In genomic region chr12:71048561-71048960, GRCm38 (mm10) we compare ENCODE assay signal across 10 mouse cellular contexts. TPM values are rescaled to one million over a fixed set of nuclear protein-coding genes. Genes with fewer than 3 reads are reported as not detected.
DNase-seq lines count a peak whose midpoint lies in the region; ATAC-seq and TF ChIP-seq lines count a peak whose summit lies in the region.
"Had no signal": no experiment of that assay in that cellular context is flagged by ENCODE, and none has a peak within 500 bp of the region (broad histone marks: within the 10 kb centered on the region; RNA-seq: fewer than 3 reads in every experiment).

No protein-coding gene starts in this region.

- H3K4me1 ChIP-seq in kidney, embryonic 14.5 days (ENCODE audit: control insufficient read depth, insufficient read depth, low read length) = peaks cover 9% of the 10 kb centered on the region
- H3K4me1 ChIP-seq in forebrain, embryonic 15.5 days = peaks cover 40% of the 10 kb centered on the region
- H3K4me1 ChIP-seq in midbrain, embryonic 15.5 days = peaks cover 36% of the 10 kb centered on the region

- H3K36me3 ChIP-seq in kidney, embryonic 14.5 days (ENCODE audit: control insufficient read depth, insufficient read depth, low read length) = peaks cover 26% of the 10 kb centered on the region
- peaks cover 9% of the 10 kb centered on the region for H3K36me3 ChIP-seq in forebrain, embryonic 15.5 days
- H3K36me3 ChIP-seq in midbrain, embryonic 15.5 days (replicated peaks) = peaks cover 7% of the 10 kb centered on the region

- no peak for ATAC-seq in kidney, embryonic 14.5 days (ENCODE audit: low FRiP score, low TSS enrichment)
- no peak for ATAC-seq in forebrain, embryonic 15.5 days (replicated peaks)
- no peak for ATAC-seq in midbrain, embryonic 15.5 days (replicated peaks)
- ATAC-seq in cerebellum, adult (ENCODE audit: insufficient number of reproducible peaks, low FRiP score, low TSS enrichment) = no peak

- DNase-seq in kidney, postnatal 10 days = no peak
- DNase-seq in brain, embryonic 14.5 days (ENCODE audit: low read depth) = peak; percentile 27
- no peak for DNase-seq in layer of hippocampus, postnatal 14 days (ENCODE audit: low spot score in 2 of 2)
- DNase-seq in cerebellum, postnatal 4 days (ENCODE audit: low spot score in 2 of 2) = no peak

- H3K9me3 ChIP-seq in kidney, embryonic 14.5 days (ENCODE audit: control insufficient read depth, low read length) = no peaks in the 10 kb centered on the region
- no peaks in the 10 kb centered on the region for H3K9me3 ChIP-seq in forebrain, embryonic 15.5 days
- H3K9me3 ChIP-seq in midbrain, embryonic 15.5 days = no peaks in the 10 kb centered on the region
- H3K9me3 ChIP-seq: G1E; liver, embryonic 13.5 days had no signal

- TF ChIP-seq CTCF in brain, embryonic 14.5 days (IDR thresholded peaks at IDR 0.05; ENCODE audit: borderline replicate concordance, extremely low read depth, insufficient read depth, insufficient read length) = no peak

- H3K4me3 ChIP-seq in kidney, embryonic 14.5 days (ENCODE audit: low read length) = no peak overlapping the region
- H3K4me3 ChIP-seq in forebrain, embryonic 15.5 days = peak overlapping the region; percentile 47
- H3K4me3 ChIP-seq in midbrain, embryonic 15.5 days = peak overlapping the region; percentile 49
- H3K4me3 ChIP-seq: liver, embryonic 13.5 days had no signal

- H3K9ac ChIP-seq in kidney, embryonic 14.5 days (ENCODE audit: low read depth, low read length) = no peak overlapping the region
- H3K9ac ChIP-seq in forebrain, embryonic 15.5 days (replicated peaks) = peak overlapping the region; percentile 58
- H3K9ac ChIP-seq in midbrain, embryonic 15.5 days = peak overlapping the region; percentile 59
- H3K9ac ChIP-seq: liver, embryonic 13.5 days had no signal

- H3K4me2 ChIP-seq in kidney, embryonic 14.5 days (replicated peaks; ENCODE audit: low read depth, low read length) = peak overlapping the region; percentile 25
- H3K4me2 ChIP-seq in forebrain, embryonic 15.5 days (replicated peaks) = peak overlapping the region; percentile 68
- peak overlapping the region; percentile 65 for H3K4me2 ChIP-seq in midbrain, embryonic 15.5 days
- H3K4me2 ChIP-seq: liver, embryonic 13.5 days had no signal

- H3K27me3 ChIP-seq in kidney, embryonic 14.5 days (ENCODE audit: control insufficient read depth, insufficient read depth, low read length) = no peaks in the 10 kb centered on the region
- H3K27me3 ChIP-seq in forebrain, embryonic 15.5 days = no peaks in the 10 kb centered on the region
- H3K27me3 ChIP-seq in midbrain, embryonic 15.5 days (replicated peaks) = no peaks in the 10 kb centered on the region
- H3K27me3 ChIP-seq: liver, embryonic 13.5 days had no signal

- 81% methylated on average over 1 of the region's 1 CpGs for WGBS in kidney, embryonic 14.5 days
- 6% methylated on average over 1 of the region's 1 CpGs for WGBS in forebrain, embryonic 15.5 days
- 26% methylated on average over 1 of the region's 1 CpGs for WGBS in midbrain, embryonic 15.5 days

- TF ChIP-seq POLR2A in brain, embryonic 14.5 days (IDR thresholded peaks at IDR 0.05; ENCODE audit: borderline replicate concordance, extremely low read depth, insufficient read depth, insufficient read length, poor library complexity, severe bottlenecking) = no peak

- no peak overlapping the region; the same call in 1 of the 2 replicates for H3K27ac ChIP-seq in kidney, embryonic 14.5 days (ENCODE audit: low read depth, low read length)
- H3K27ac ChIP-seq in forebrain, embryonic 15.5 days (replicated peaks) = peak overlapping the region; percentile 96
- H3K27ac ChIP-seq in midbrain, embryonic 15.5 days = peak overlapping the region; percentile 93
- H3K27ac ChIP-seq: liver, embryonic 13.5 days had no signal

RNA-seq across cellular contexts. Expression of gene Arid4a, which starts 32.8 kb away (rescaled TPM):
- 24.2 and 37.7 TPM in 2 replicates for polyA plus RNA-seq in kidney, embryonic 14.5 days (2014; fragmentation: Nextera tagmentation; extraction: Ambion mirVana)
- polyA plus RNA-seq in brain, embryonic 14.5 days (2012; rRNA removed) = 8.8 and 13.4 TPM in 2 replicates
- polyA plus RNA-seq in forebrain, embryonic 15.5 days (2015; fragmentation: Nextera tagmentation; extraction: Ambion mirVana) = 50.3 and 57.1 TPM in 2 replicates
- 43.9 and 45.3 TPM in 2 replicates for polyA plus RNA-seq in midbrain, embryonic 15.5 days (2015; fragmentation: Nextera tagmentation; extraction: Ambion mirVana)
- 10 to 100 TPM; 32.6 to 35.8 TPM for total RNA-seq in layer of hippocampus, postnatal 14 days (2021)
